Mouse (Mus musculus) kidney, postnatal 0 days (tissue): ENCODE results near the gene Arl5c. TPM values are rescaled to one million over a fixed set of nuclear protein-coding genes. Genes with fewer than 3 reads are reported as not detected.
A peak's percentile ranks its signal among the peaks of the same experiment; 100 is the strongest.

ENCODE experiments used
- ATAC-seq: fragments of 200-750 bp; cut with Nextera tagmentation; replicated peaks from 2 replicates; pipeline ENCODE4 v1.8.0; 2017; ENCODE audit warnings: low read depth, moderate number of reproducible peaks, moderate TSS enrichment, moderate library complexity; ENCODE audit not compliant: low FRiP score
- DNase-seq: peaks from one replicate; pipeline ENCODE4 v3.0.0-alpha.2; 2016; ENCODE audit warnings: low spot score
- H3K27ac ChIP-seq: fragments of 300-500 bp; sonication (generic); 2 replicates; pipeline ENCODE4 v1.5.1; 2014; ENCODE audit warnings: mild to moderate bottlenecking
- H3K27me3 ChIP-seq: fragments of 300-500 bp; sonication (generic); 2 replicates; pipeline ENCODE4 v1.6.1; 2014; ENCODE audit warnings: low read length, mixed read lengths; ENCODE audit not compliant: insufficient read depth
- H3K36me3 ChIP-seq: fragments of 300-500 bp; sonication (generic); 2 replicates; pipeline ENCODE4 v1.6.1; 2014; ENCODE audit warnings: low read length, mixed read lengths; ENCODE audit not compliant: insufficient read depth
- H3K4me1 ChIP-seq: fragments of 300-500 bp; sonication (generic); replicated peaks from 2 replicates; pipeline ENCODE4 v1.6.1; 2014; ENCODE audit warnings: antibody characterized with exemption, low read length, mixed read lengths; ENCODE audit not compliant: insufficient read depth
- H3K4me2 ChIP-seq: fragments of 300-500 bp; sonication (generic); 2 replicates; pipeline ENCODE4 v1.6.1; 2014; ENCODE audit warnings: mild to moderate bottlenecking, low read length, moderate library complexity, mixed read lengths
- H3K4me3 ChIP-seq: fragments of 300-500 bp; sonication (generic); replicated peaks from 2 replicates; pipeline ENCODE4 v1.5.1; 2014; ENCODE audit warnings: low read depth, low read length
- H3K9ac ChIP-seq: fragments of 300-500 bp; sonication (generic); 2 replicates; pipeline ENCODE4 v1.6.1; 2014; ENCODE audit warnings: low read depth, low read length
- H3K9me3 ChIP-seq: fragments of 300-500 bp; sonication (generic); replicated peaks from 2 replicates; pipeline ENCODE4 v1.6.1; 2016; ENCODE audit warnings: low read length, inconsistent platforms, mixed read lengths
- CTCF ChIP-seq: IDR thresholded peaks from 2 replicates; pipeline ENCODE4 v1.5.1; 2016; ENCODE audit warnings: antibody characterized with exemption, low read depth, mild to moderate bottlenecking, moderate library complexity
- WGBS: fragments of 180-500 bp; shearing (Covaris S2); extraction: QIAGEN DNeasy Blood & Tissue Kit; methylation state at CpG from one replicate; pipeline ENCODE4 v1.1.7; 2014; 5-methylcytosine and 5-hydroxymethylcytosine counted together
- polyA plus RNA-seq: library from polyadenylated mRNA; unstranded; fragments of >200 nt; fragmentation: Nextera tagmentation; extraction: Ambion mirVana; gene quantifications from 2 replicates; pipeline ENCODE4 v1.2.1, GENCODE M21; 2015

The Arl5c gene
- polyA plus RNA-seq, 1 experiment from 2014 or later: 2.0 TPM

DNA sequence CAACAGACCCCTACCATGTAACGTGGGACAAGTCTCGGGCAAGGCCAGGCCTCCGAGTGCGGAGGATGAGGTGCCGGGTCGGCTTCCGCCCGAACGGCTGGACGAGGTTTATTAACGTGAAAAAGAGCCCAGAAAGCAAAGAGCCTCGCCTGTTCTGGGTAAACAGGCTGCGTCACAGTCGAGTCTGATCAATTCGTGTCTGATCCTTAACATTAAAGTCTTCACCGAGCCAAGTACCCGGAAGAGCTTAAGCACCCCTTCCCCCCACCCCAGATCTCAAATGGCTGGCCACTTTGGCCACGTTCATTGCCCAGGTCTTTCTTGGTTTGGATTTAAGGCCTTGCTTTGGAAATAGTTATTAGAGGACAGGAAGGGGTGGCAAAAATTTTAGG is 31.3 kb upstream of the Arl5c start:
- Histone ChIP-seq H3K4me1 (peaks cover 6% of the 10 kb centered on the region), H3K36me3 (peaks cover 25% of the 10 kb centered on the region), H3K27me3 (no peaks in the 10 kb centered on the region), H3K4me3 (peak overlapping the region; percentile 88), H3K27ac (peak overlapping the region; percentile 92), H3K4me2 (peak overlapping the region; percentile 92), H3K9me3 (no peaks in the 10 kb centered on the region), H3K9ac (peak overlapping the region; percentile 97)
- under 1% methylated on average over 18 of the region's 18 CpGs for WGBS
- ATAC-seq: no peak
- TF ChIP-seq CTCF: no peak
- DNase-seq: no peak

DNA sequence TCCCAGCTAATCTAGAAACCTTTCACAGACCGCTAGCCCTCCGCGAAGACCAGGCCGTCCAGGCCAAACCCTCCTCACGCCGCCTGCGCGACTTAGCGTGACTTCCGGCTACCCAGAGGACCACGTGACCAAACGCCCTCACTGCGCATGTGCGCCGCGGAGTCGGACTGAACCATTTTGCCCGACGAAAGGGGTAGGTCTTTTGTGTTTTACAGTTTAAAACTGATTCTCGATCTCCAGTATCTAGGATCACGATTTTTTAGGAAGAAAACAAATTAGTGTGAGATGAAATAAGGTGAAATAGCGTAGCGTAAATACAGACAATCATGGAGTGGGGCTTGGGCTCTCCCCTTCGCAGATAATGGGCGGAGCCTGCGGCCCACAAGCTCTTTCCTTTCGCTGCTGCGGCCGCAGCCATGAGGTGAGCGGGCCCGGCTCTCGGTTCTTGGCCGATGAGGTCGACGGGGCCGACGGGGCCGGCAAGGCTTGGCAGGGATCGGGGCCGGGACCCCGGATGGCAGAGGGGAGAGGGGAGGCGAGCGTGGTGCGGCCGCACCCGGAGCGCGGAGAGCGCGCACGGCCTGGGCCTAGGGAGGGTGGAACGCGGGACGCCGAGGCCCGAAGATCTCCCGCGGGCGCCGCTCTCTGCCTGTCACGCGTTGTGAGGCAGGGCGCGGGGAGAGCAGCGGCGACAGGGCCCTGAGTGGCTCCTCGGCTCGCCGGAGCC is 30.8 kb upstream of the Arl5c start, which contains the start of gene Rpl19:
Gene Rpl19, plus strand, starts transcription at position 141 of the 727 bp plus-strand sequence.
- H3K27ac ChIP-seq: peak within 1 kb of the TSS; percentile 92
- WGBS: under 1% methylated on average over 63 of the region's 69 CpGs
- H3K4me3 ChIP-seq: peak within 1 kb of the TSS; percentile 88
- no peak for TF ChIP-seq CTCF
- H3K36me3 ChIP-seq: peaks cover 25% of the 10 kb centered on the region
- H3K27me3 ChIP-seq: no peaks in the 10 kb centered on the region
- peaks cover 6% of the 10 kb centered on the region for H3K4me1 ChIP-seq
- H3K4me2 ChIP-seq: peak within 1 kb of the TSS; percentile 92
- peak; percentile 66 for ATAC-seq
- H3K9me3 ChIP-seq: no peaks in the 10 kb centered on the region
- peak; percentile 96 for DNase-seq
- H3K9ac ChIP-seq: peak within 1 kb of the TSS; percentile 97

- TF ChIP-seq CTCF: no peak
- no peak for DNase-seq
- peaks cover 23% of the 10 kb centered on the region for H3K36me3 ChIP-seq
- H3K27me3 ChIP-seq: no peaks in the 10 kb centered on the region
- peak overlapping the region; percentile 97 for H3K9ac ChIP-seq
- H3K4me2 ChIP-seq: peak overlapping the region; percentile 92
- 5% methylated on average over 15 of the region's 15 CpGs for WGBS
- peak overlapping the region; percentile 92 for H3K27ac ChIP-seq
- no peak for ATAC-seq
- peaks cover 6% of the 10 kb centered on the region for H3K4me1 ChIP-seq
- peak overlapping the region; percentile 88 for H3K4me3 ChIP-seq
- no peaks in the 10 kb centered on the region for H3K9me3 ChIP-seq
Measured at GRCm38 (mm10) chr11:98026248-98026569, 30.2 kb upstream of the Arl5c start.

- no peak overlapping the region for H3K9ac ChIP-seq
- no peaks in the 10 kb centered on the region for H3K9me3 ChIP-seq
- no peak for DNase-seq
- TF ChIP-seq CTCF: no peak
- H3K27me3 ChIP-seq: no peaks in the 10 kb centered on the region
- H3K36me3 ChIP-seq: peaks cover 7% of the 10 kb centered on the region
- H3K4me3 ChIP-seq: no peak overlapping the region
- no peak overlapping the region for H3K4me2 ChIP-seq
- WGBS: 85% methylated on average over 3 of the region's 3 CpGs
- peaks cover 15% of the 10 kb centered on the region for H3K4me1 ChIP-seq
- no peak overlapping the region for H3K27ac ChIP-seq
- ATAC-seq: no peak
Measured at GRCm38 (mm10) chr11:98024516-98024915, 28.5 kb upstream of the Arl5c start.

DNA sequence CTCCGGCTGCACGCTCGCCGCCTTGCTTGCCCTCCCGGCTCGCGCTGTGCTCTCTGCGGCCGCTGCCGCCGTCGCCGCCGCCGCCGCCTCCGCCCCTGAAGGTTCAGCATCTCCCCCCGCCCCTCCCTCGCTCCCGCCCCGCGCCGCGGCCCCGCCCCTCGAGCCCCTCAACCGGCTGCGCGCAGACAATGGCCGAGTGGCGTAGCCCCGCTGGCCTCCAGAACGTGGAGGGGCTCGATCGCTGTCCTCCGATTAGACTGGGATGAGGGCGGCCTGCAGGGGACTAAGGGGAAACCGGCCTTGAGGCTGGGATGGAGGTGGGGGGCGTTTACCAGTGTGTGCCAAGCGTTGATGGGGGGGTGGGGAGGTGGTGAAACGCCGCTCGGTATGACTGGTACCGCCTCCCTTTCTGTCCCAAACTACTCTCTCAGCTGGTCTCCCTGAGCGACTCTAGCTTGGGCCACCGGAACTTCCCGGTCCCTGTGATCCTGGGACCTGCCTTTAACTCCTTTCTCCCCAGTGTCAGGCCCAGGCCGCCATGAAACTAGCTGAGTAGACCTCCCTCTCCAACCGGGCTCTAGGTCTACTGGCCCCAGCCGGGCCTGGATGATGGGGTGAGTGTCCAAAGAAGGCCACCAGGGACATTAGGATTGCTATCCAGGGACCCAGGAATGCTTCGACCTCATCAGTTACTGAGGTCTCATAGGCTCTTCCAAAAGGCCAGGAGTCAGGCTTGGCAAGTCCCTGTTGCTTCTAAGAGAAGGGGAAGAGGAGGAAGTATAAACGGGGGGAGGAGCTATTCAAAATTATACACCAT is 26.8 kb upstream of the Arl5c start, which contains the start of gene Cacnb1:
Gene Cacnb1, minus strand, starts transcription at position 480 of the 817 bp plus-strand sequence.
- DNase-seq (peak; percentile 84), ATAC-seq (peak; percentile 29)
- 1% methylated on average over 50 of the region's 52 CpGs for WGBS
- H3K4me1 ChIP-seq: peaks cover 15% of the 10 kb centered on the region
- H3K9me3 ChIP-seq: no peaks in the 10 kb centered on the region
- peak within 1 kb of the TSS; percentile 71 for H3K4me3 ChIP-seq
- no peak for TF ChIP-seq CTCF
- peak within 1 kb of the TSS; percentile 96 for H3K4me2 ChIP-seq
- peak within 1 kb of the TSS; percentile 81 for H3K9ac ChIP-seq
- peaks cover 6% of the 10 kb centered on the region; the same call in 1 of the 2 replicates for H3K36me3 ChIP-seq
- no peaks in the 10 kb centered on the region for H3K27me3 ChIP-seq
- H3K27ac ChIP-seq: peak within 1 kb of the TSS; percentile 95

- ATAC-seq: peak; percentile 15
- TF ChIP-seq CTCF: no peak
- 2% methylated on average over 23 of the region's 23 CpGs for WGBS
Measured at GRCm38 (mm10) chr11:98022253-98022554, 26.2 kb upstream of the Arl5c start.

More at GRCm38 (mm10) chr11:98022253-98022554, 26.2 kb upstream of the Arl5c start:
- Histone ChIP-seq H3K4me3 (peak overlapping the region; percentile 71), H3K9ac (peak overlapping the region; percentile 81), H3K27me3 (no peaks in the 10 kb centered on the region), H3K4me2 (peak overlapping the region; percentile 96), H3K36me3 (peaks cover 10% of the 10 kb centered on the region; the same call in 1 of the 2 replicates), H3K4me1 (peaks cover 15% of the 10 kb centered on the region), H3K27ac (peak overlapping the region; percentile 95), H3K9me3 (no peaks in the 10 kb centered on the region)
- no peak for DNase-seq
